Mouse (Mus musculus) bone marrow macrophage, adult 2 months (primary cell): ENCODE data around the gene Arhgap23.

Experiments
- CTCF ChIP-seq: IDR thresholded peaks from 2 replicates; pipeline ENCODE4 v1.5.1; 2012; ENCODE audit warnings: low read depth, mild to moderate bottlenecking, low read length, moderate library complexity
- POLR2A ChIP-seq: IDR thresholded peaks from 2 replicates; pipeline ENCODE4 v1.6.1; 2012; ENCODE audit warnings: mild to moderate bottlenecking, low read depth, low read length, borderline replicate concordance

GRCm38 (mm10) chr11:97502846-97503245 lies 87.5 kb downstream of the Arhgap23 start:
- TF ChIP-seq CTCF (no peak), POLR2A (no peak)
